In the genomic region with DNA sequence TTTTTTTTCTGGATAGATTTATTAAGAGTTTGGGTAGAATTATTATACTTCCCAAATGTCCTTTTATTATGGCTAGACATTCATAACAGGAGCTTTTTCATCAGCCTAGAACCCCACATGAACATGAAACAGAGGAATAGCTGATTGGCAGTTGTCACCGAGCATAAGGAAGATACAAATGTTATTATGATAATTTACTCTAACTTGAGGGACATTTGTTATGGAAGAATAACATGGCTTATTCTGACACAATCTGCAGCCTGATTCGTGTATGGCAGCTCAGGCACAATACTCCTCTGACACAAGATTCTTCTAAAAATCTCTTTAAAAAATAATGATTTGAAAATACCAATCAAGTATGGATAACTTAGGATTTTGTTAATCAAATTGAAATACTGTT, we compare ENCODE assay signal across 21 mouse cellular contexts.
DNase-seq lines count a peak whose midpoint lies in the region; ATAC-seq and TF ChIP-seq lines count a peak whose summit lies in the region.
"Had no signal": no experiment of that assay in that cellular context is flagged by ENCODE, and none has a peak within 500 bp of the region (broad histone marks: within the 10 kb centered on the region; RNA-seq: fewer than 3 reads in every experiment).

No protein-coding gene starts in this region.

- no peak overlapping the region for H3K4me3 ChIP-seq in forebrain, postnatal 0 days (ENCODE audit: low read depth, low read length)
- H3K4me3 ChIP-seq in forebrain, embryonic 13.5 days = no peak overlapping the region
- H3K4me3 ChIP-seq: embryonic facial prominence, embryonic 13.5 days; embryonic facial prominence, embryonic 15.5 days; erythroblast, embryonic 14.5 days had no signal

- no peaks in the 10 kb centered on the region for H3K9me3 ChIP-seq in forebrain, postnatal 0 days (ENCODE audit: low read length)
- H3K9me3 ChIP-seq in forebrain, embryonic 13.5 days (replicated peaks) = no peaks in the 10 kb centered on the region
- H3K9me3 ChIP-seq: embryonic facial prominence, embryonic 13.5 days; embryonic facial prominence, embryonic 15.5 days had no signal

- no peaks in the 10 kb centered on the region for H3K27me3 ChIP-seq in forebrain, postnatal 0 days (ENCODE audit: insufficient read depth, low read length)
- H3K27me3 ChIP-seq in forebrain, embryonic 13.5 days = no peaks in the 10 kb centered on the region
- H3K27me3 ChIP-seq: embryonic facial prominence, embryonic 13.5 days; embryonic facial prominence, embryonic 15.5 days had no signal

- no peak overlapping the region for H3K9ac ChIP-seq in forebrain, postnatal 0 days
- no peak overlapping the region for H3K9ac ChIP-seq in forebrain, embryonic 13.5 days
- H3K9ac ChIP-seq: embryonic facial prominence, embryonic 13.5 days; embryonic facial prominence, embryonic 15.5 days had no signal

- no peaks in the 10 kb centered on the region for H3K36me3 ChIP-seq in forebrain, postnatal 0 days (ENCODE audit: insufficient read depth)
- no peaks in the 10 kb centered on the region for H3K36me3 ChIP-seq in forebrain, embryonic 13.5 days (ENCODE audit: poor library complexity, severe bottlenecking)
- H3K36me3 ChIP-seq: embryonic facial prominence, embryonic 13.5 days; embryonic facial prominence, embryonic 15.5 days had no signal

- H3K4me1 ChIP-seq in forebrain, postnatal 0 days (ENCODE audit: insufficient read depth) = no peaks in the 10 kb centered on the region
- no peaks in the 10 kb centered on the region for H3K4me1 ChIP-seq in forebrain, embryonic 13.5 days
- H3K4me1 ChIP-seq: embryonic facial prominence, embryonic 13.5 days; embryonic facial prominence, embryonic 15.5 days had no signal

- no peak for TF ChIP-seq CTCF in forebrain, postnatal 0 days (IDR thresholded peaks at IDR 0.05; ENCODE audit: low read depth)
- no peak for TF ChIP-seq CTCF in brain, embryonic 14.5 days (IDR thresholded peaks at IDR 0.05; ENCODE audit: borderline replicate concordance, extremely low read depth, insufficient read depth, insufficient read length)

- H3K27ac ChIP-seq in forebrain, postnatal 0 days (ENCODE audit: low read depth, low read length) = no peak overlapping the region
- H3K27ac ChIP-seq in forebrain, embryonic 13.5 days = no peak overlapping the region
- H3K27ac ChIP-seq: embryonic facial prominence, embryonic 13.5 days; embryonic facial prominence, embryonic 15.5 days had no signal

- peak; percentile 10 for DNase-seq in forebrain, postnatal 0 days
- peak; percentile 13 for DNase-seq in layer of hippocampus, adult 9-10 months (ENCODE audit: low spot score)
- DNase-seq in layer of hippocampus, postnatal 36 days = no peak
- DNase-seq in brain, adult 2 months (ENCODE audit: low read depth, low spot score) = peak; percentile 12
- DNase-seq in brain, embryonic 14.5 days (ENCODE audit: low read depth) = peak; percentile 23
- DNase-seq in kidney, adult 18-20 months = no peak
- DNase-seq: adrenal gland, adult 2 months; adrenal gland, postnatal 10 days; adrenal gland, postnatal 25 days; cerebellum, adult 11 months; cerebellum, adult 18-20 months; cerebellum, adult 8-10 months; cerebellum, adult 9-11 months; cerebellum, postnatal 14 days; cerebellum, postnatal 36 days; embryo, embryonic 11 days had no signal

- no peak overlapping the region for H3K4me2 ChIP-seq in forebrain, postnatal 0 days (ENCODE audit: low read depth)
- H3K4me2 ChIP-seq in forebrain, embryonic 13.5 days = no peak overlapping the region
- H3K4me2 ChIP-seq: embryonic facial prominence, embryonic 13.5 days; embryonic facial prominence, embryonic 15.5 days had no signal

- TF ChIP-seq POLR2A in brain, embryonic 14.5 days (IDR thresholded peaks at IDR 0.05; ENCODE audit: borderline replicate concordance, extremely low read depth, insufficient read depth, insufficient read length, poor library complexity, severe bottlenecking) = no peak

- ATAC-seq in forebrain, postnatal 0 days = peak; percentile 62; the same call in 1 of the 2 replicates
- no peak for ATAC-seq in forebrain, embryonic 13.5 days
- ATAC-seq: forebrain, embryonic 14.5 days had no signal

- WGBS in forebrain, postnatal 0 days = 43% methylated on average over 2 of the region's 2 CpGs
- WGBS in forebrain, embryonic 13.5 days = 72% methylated on average over 2 of the region's 2 CpGs

Comparison
In these comparisons a context has a peak if more than half of its experiments do, and no peak if none do; other contexts are left out.
1. DNase-seq: peak in forebrain, postnatal 0 days (single experiment), layer of hippocampus, adult 9-10 months (single experiment), brain, adult 2 months (single experiment) and brain, embryonic 14.5 days (single experiment); none in layer of hippocampus, postnatal 36 days (0 of 2) and kidney, adult 18-20 months (single experiment).